Mouse (Mus musculus) forebrain, embryonic 12.5 days (tissue): ENCODE data around the gene Sgms2. TPM values are rescaled to one million over a fixed set of nuclear protein-coding genes. Genes with fewer than 3 reads are reported as not detected.
A peak's percentile ranks its signal among the peaks of the same experiment; 100 is the strongest.

Source experiments
- ATAC-seq: fragments of 200-750 bp; cut with Nextera tagmentation; 2 replicates; pipeline ENCODE4 v1.8.0; 2017; ENCODE audit warnings: moderate TSS enrichment; ENCODE audit not compliant: low FRiP score
- H3K27ac ChIP-seq: fragments of 300-500 bp; sonication (generic); 2 replicates; pipeline ENCODE4 v1.5.1; 2016; ENCODE audit warnings: mild to moderate bottlenecking
- H3K27me3 ChIP-seq: fragments of 300-500 bp; sonication (generic); 2 replicates; pipeline ENCODE4 v1.6.1; 2016; ENCODE audit warnings: mild to moderate bottlenecking
- H3K36me3 ChIP-seq: fragments of 300-500 bp; sonication (generic); replicated peaks from 2 replicates; pipeline ENCODE4 v1.6.1; 2016; ENCODE audit warnings: mild to moderate bottlenecking
- H3K4me1 ChIP-seq: fragments of 300-500 bp; sonication (generic); 2 replicates; pipeline ENCODE4 v1.6.1; 2016
- H3K4me2 ChIP-seq: fragments of 300-500 bp; sonication (generic); 2 replicates; pipeline ENCODE4 v1.6.1; 2016; ENCODE audit warnings: mild to moderate bottlenecking, moderate library complexity
- H3K4me3 ChIP-seq: fragments of 300-500 bp; sonication (generic); replicated peaks from 2 replicates; pipeline ENCODE4 v1.5.1; 2016; ENCODE audit warnings: mild to moderate bottlenecking
- H3K9ac ChIP-seq: fragments of 300-500 bp; sonication (generic); 2 replicates; pipeline ENCODE4 v1.6.1; 2016; ENCODE audit warnings: mild to moderate bottlenecking
- H3K9me3 ChIP-seq: fragments of 300-500 bp; sonication (generic); 2 replicates; pipeline ENCODE4 v1.6.1; 2016
- WGBS: fragments of 180-500 bp; shearing (Covaris S2); methylation state at CpG from one replicate; pipeline ENCODE4 v1.1.7; 2016; 5-methylcytosine and 5-hydroxymethylcytosine counted together
- polyA plus RNA-seq: library from polyadenylated mRNA; unstranded; fragments of >200 nt; fragmentation: Nextera tagmentation; extraction: Ambion mirVana; gene quantifications from 2 replicates; pipeline ENCODE4 v1.2.1, GENCODE M21; 2016

Sgms2 gene
- polyA plus RNA-seq, 1 experiment from 2014 or later, result 1.00 TPM

DNA sequence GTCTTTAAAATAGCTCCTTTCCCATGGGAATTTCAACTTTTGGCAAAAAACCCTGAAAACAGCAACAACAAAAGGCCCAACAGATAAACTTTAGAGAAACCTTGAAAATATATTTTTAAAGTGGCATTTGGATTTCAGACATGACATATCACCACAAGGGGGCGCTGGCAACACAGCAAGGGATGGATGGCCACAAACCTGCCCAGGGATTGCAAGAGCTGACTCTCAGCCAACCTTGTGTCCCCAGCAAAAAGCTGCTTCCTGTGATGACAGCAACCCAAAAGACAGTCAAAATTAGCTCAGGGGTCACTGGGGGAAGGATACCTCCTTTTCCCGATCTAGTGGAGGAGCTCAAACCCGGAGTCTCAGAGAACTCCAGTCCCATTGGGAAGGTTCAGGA, 171.0 kb downstream of the Sgms2 start:
- 8% methylated on average over 3 of the region's 3 CpGs for WGBS

GRCm38 (mm10) chr3:131318211-131318610, 173.0 kb downstream of the Sgms2 start:
- WGBS, result 54% methylated on average over 2 of the region's 2 CpGs
- Histone ChIP-seq H3K4me3 (no peak overlapping the region), H3K36me3 (no peaks in the 10 kb centered on the region), H3K27ac (no peak overlapping the region), H3K27me3 (no peaks in the 10 kb centered on the region; the same call in 1 of the 2 replicates), H3K4me2 (no peak overlapping the region), H3K9me3 (no peaks in the 10 kb centered on the region), H3K9ac (no peak overlapping the region), H3K4me1 (peaks cover 9% of the 10 kb centered on the region)
- no peak for ATAC-seq

More for the DNA sequence above, 171.0 kb downstream of the Sgms2 start:
- no peak overlapping the region for H3K27ac ChIP-seq
- H3K9me3 ChIP-seq, result no peaks in the 10 kb centered on the region
- no peaks in the 10 kb centered on the region; the same call in 1 of the 2 replicates for H3K27me3 ChIP-seq
- H3K4me2 ChIP-seq, result no peak overlapping the region
- peaks cover 9% of the 10 kb centered on the region for H3K4me1 ChIP-seq
- ATAC-seq, result no peak
- H3K36me3 ChIP-seq, result no peaks in the 10 kb centered on the region
- no peak overlapping the region for H3K9ac ChIP-seq
- H3K4me3 ChIP-seq, result no peak overlapping the region

GRCm38 (mm10) chr3:131317126-131317525, 174.1 kb downstream of the Sgms2 start:
- Histone ChIP-seq H3K9ac (no peak overlapping the region), H3K36me3 (no peaks in the 10 kb centered on the region), H3K4me2 (no peak overlapping the region), H3K4me1 (peaks cover 9% of the 10 kb centered on the region), H3K27me3 (no peaks in the 10 kb centered on the region; the same call in 1 of the 2 replicates), H3K27ac (no peak overlapping the region), H3K9me3 (no peaks in the 10 kb centered on the region), H3K4me3 (no peak overlapping the region)
- WGBS, result 76% methylated on average over 1 of the region's 1 CpGs
- ATAC-seq, result no peak

GRCm38 (mm10) chr3:131315957-131316510, 175.2 kb downstream of the Sgms2 start:
- Histone ChIP-seq H3K4me2 (no peak overlapping the region), H3K9me3 (no peaks in the 10 kb centered on the region), H3K4me3 (no peak overlapping the region), H3K27ac (no peak overlapping the region), H3K4me1 (peaks cover 9% of the 10 kb centered on the region), H3K36me3 (no peaks in the 10 kb centered on the region), H3K27me3 (no peaks in the 10 kb centered on the region; the same call in 1 of the 2 replicates), H3K9ac (no peak overlapping the region)
- WGBS, result 49% methylated on average over 4 of the region's 4 CpGs
- 0 out of 2 replicates have a peak, but pooled peaks have one; percentile 17 for ATAC-seq

- no peaks in the 10 kb centered on the region for H3K36me3 ChIP-seq
- no peak overlapping the region for H3K4me2 ChIP-seq
- no peak overlapping the region for H3K4me3 ChIP-seq
- ATAC-seq, result no peak
- H3K4me1 ChIP-seq, result peaks cover 9% of the 10 kb centered on the region
- H3K27ac ChIP-seq, result no peak overlapping the region
- H3K9ac ChIP-seq, result no peak overlapping the region
- no peaks in the 10 kb centered on the region for H3K27me3 ChIP-seq
- H3K9me3 ChIP-seq, result peaks cover 8% of the 10 kb centered on the region; the same call in 1 of the 2 replicates
- WGBS, result 93% methylated on average over 9 of the region's 9 CpGs
Observed at GRCm38 (mm10) chr3:131312340-131312739, 178.9 kb downstream of the Sgms2 start.

- H3K9ac ChIP-seq, result no peak overlapping the region
- peaks cover 8% of the 10 kb centered on the region; the same call in 1 of the 2 replicates for H3K9me3 ChIP-seq
- H3K4me1 ChIP-seq, result 0 out of 2 replicates have a peak, but pooled peaks cover 1% of the 10 kb centered on the region
- no peak overlapping the region for H3K27ac ChIP-seq
- no peaks in the 10 kb centered on the region for H3K27me3 ChIP-seq
- 90% methylated on average over 4 of the region's 4 CpGs for WGBS
- no peak overlapping the region for H3K4me2 ChIP-seq
- no peaks in the 10 kb centered on the region for H3K36me3 ChIP-seq
- ATAC-seq, result no peak
- H3K4me3 ChIP-seq, result no peak overlapping the region
Observed at GRCm38 (mm10) chr3:131310572-131310971, 180.6 kb downstream of the Sgms2 start.

GRCm38 (mm10) chr3:131307811-131308210, 183.4 kb downstream of the Sgms2 start:
- H3K9ac ChIP-seq, result no peak overlapping the region
- ATAC-seq, result no peak
- H3K4me2 ChIP-seq, result no peak overlapping the region
- WGBS, result 88% methylated on average over 3 of the region's 3 CpGs
- 0 out of 2 replicates have a peak, but pooled peaks cover 5% of the 10 kb centered on the region for H3K27me3 ChIP-seq
- H3K4me1 ChIP-seq, result no peaks in the 10 kb centered on the region
- no peak overlapping the region for H3K27ac ChIP-seq
- peaks cover 8% of the 10 kb centered on the region; the same call in 1 of the 2 replicates for H3K9me3 ChIP-seq
- no peaks in the 10 kb centered on the region for H3K36me3 ChIP-seq
- H3K4me3 ChIP-seq, result no peak overlapping the region

DNA sequence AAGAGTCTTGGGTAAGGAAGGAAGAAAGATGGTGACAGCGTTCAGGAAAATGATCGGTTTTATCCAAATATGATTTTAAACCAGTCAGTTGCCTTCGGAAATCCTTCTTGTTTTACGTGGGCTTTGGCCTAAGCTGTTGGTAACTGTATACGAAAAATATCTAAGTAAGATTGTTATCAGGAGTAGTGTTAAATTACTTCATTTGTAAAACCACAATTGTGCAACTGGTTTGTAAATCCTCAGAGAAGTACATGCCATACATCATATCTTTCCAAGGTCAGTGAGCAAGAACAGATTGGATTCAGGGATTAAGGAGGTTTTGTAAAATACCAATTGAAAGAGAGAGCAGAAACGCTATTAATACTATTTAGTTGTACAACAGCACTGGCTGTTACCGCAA, 185.0 kb downstream of the Sgms2 start:
- Histone ChIP-seq H3K27me3 (peaks cover 11% of the 10 kb centered on the region; the same call in 1 of the 2 replicates), H3K36me3 (no peaks in the 10 kb centered on the region), H3K9ac (no peak overlapping the region), H3K27ac (no peak overlapping the region), H3K4me2 (no peak overlapping the region), H3K4me3 (no peak overlapping the region), H3K9me3 (peaks cover 8% of the 10 kb centered on the region; the same call in 1 of the 2 replicates), H3K4me1 (peaks cover 5% of the 10 kb centered on the region; the same call in 1 of the 2 replicates)
- 87% methylated on average over 7 of the region's 7 CpGs for WGBS
- no peak for ATAC-seq

- ATAC-seq, result peak; percentile 33
- Histone ChIP-seq H3K4me1 (peaks cover 5% of the 10 kb centered on the region; the same call in 1 of the 2 replicates), H3K27ac (no peak overlapping the region), H3K4me2 (peak overlapping the region; percentile 84), H3K36me3 (no peaks in the 10 kb centered on the region), H3K9me3 (no peaks in the 10 kb centered on the region), H3K27me3 (peaks cover 12% of the 10 kb centered on the region; the same call in 1 of the 2 replicates), H3K9ac (peak overlapping the region; percentile 61; the same call in 1 of the 2 replicates), H3K4me3 (peak overlapping the region; percentile 69)
- WGBS, result 18% methylated on average over 5 of the region's 5 CpGs
Observed at GRCm38 (mm10) chr3:131303320-131303714, 187.9 kb downstream of the Sgms2 start.

DNA sequence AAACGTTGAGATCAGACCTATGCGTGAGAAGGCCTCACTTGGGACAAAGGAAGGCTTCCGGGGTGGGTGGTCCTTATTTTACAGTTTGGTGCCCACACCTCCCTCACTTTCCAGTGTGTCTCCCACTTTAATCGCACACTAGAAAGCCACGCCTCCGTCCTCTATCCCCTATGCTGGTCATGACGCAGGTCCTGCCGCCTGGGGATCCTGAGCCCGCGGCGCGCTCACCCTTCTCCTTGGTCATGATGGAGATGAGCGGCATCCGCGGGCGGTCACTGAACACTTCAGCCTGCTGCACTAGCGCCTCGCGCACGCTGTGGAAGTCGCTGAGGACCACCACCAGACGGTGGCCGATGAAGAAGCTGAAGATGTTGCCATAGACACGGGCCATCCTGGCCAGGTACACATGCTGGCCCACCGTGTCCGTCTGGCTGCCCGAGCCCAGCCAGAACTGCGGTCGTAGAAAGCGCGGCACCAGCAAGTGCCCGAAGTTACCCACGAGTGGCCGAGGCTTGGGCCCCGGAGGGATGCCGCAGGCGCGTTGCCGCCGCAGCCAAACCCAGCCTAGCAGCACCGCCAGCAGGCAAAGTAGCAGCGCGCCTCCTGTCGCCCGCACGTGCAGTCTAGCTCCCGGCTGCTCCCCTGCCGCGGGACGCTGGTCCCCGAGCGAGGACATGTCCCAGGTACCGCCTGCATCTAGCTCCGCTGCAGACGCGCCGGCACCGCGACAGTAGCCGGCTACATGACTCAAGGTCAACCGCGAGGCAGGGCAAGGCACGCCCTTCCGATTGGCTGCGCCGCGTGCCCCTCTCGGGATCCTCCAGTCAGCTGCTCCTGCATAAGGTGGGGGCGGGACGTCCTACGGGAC, 188.5 kb downstream of the Sgms2 start, which contains the start of gene Cyp2u1:
Gene Cyp2u1, minus strand, starts transcription at position 776 of the 868 bp plus-strand sequence.
- peaks cover 5% of the 10 kb centered on the region; the same call in 1 of the 2 replicates for H3K4me1 ChIP-seq
- H3K9me3 ChIP-seq, result no peaks in the 10 kb centered on the region
- H3K27ac ChIP-seq, result peak within 1 kb of the TSS; percentile 54; the same call in 1 of the 2 replicates
- WGBS, result under 1% methylated on average over 71 of the region's 71 CpGs
- no peaks in the 10 kb centered on the region for H3K36me3 ChIP-seq
- ATAC-seq, result peak; percentile 99
- H3K27me3 ChIP-seq, result peaks cover 12% of the 10 kb centered on the region; the same call in 1 of the 2 replicates
- peak within 1 kb of the TSS; percentile 61 for H3K9ac ChIP-seq
- peak within 1 kb of the TSS; percentile 84 for H3K4me2 ChIP-seq
- H3K4me3 ChIP-seq, result peak within 1 kb of the TSS; percentile 69

DNA sequence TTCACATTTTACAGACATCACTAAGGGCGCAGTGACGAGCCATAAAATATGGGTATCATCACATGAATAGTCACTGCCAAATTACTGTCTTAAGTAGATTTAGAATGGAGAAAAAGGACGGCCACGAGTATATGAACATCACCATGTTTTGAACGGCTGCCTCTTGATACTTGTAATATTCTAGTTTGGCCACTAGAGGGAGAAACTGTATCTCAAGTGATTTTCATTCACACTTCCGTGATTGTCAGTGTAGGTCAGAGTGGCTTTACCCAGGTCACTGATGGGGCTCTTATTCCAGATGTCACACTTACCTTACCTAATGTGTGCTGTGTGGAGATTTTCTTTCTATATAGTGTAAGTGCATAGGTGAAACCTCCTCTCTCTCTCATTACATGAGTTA, 191.3 kb downstream of the Sgms2 start:
- no peak overlapping the region for H3K9ac ChIP-seq
- WGBS, result 8% methylated on average over 6 of the region's 6 CpGs

GRCm38 (mm10) chr3:131299078-131299477, 192.1 kb downstream of the Sgms2 start:
- 83% methylated on average over 9 of the region's 9 CpGs for WGBS
- no peak overlapping the region for H3K9ac ChIP-seq
- no peak for ATAC-seq

More for the DNA sequence above, 191.3 kb downstream of the Sgms2 start:
- Histone ChIP-seq H3K4me1 (peaks cover 5% of the 10 kb centered on the region; the same call in 1 of the 2 replicates), H3K27ac (no peak overlapping the region), H3K9me3 (no peaks in the 10 kb centered on the region), H3K4me2 (no peak overlapping the region), H3K36me3 (no peaks in the 10 kb centered on the region), H3K27me3 (peaks cover 12% of the 10 kb centered on the region; the same call in 1 of the 2 replicates), H3K4me3 (no peak overlapping the region)
- no peak for ATAC-seq

More at GRCm38 (mm10) chr3:131299078-131299477, 192.1 kb downstream of the Sgms2 start:
- H3K4me3 ChIP-seq, result no peak overlapping the region
- no peaks in the 10 kb centered on the region for H3K9me3 ChIP-seq
- peaks cover 5% of the 10 kb centered on the region; the same call in 1 of the 2 replicates for H3K4me1 ChIP-seq
- H3K4me2 ChIP-seq, result no peak overlapping the region
- no peak overlapping the region for H3K27ac ChIP-seq
- H3K27me3 ChIP-seq, result peaks cover 8% of the 10 kb centered on the region; the same call in 1 of the 2 replicates
- H3K36me3 ChIP-seq, result no peaks in the 10 kb centered on the region
